In the genomic region with DNA sequence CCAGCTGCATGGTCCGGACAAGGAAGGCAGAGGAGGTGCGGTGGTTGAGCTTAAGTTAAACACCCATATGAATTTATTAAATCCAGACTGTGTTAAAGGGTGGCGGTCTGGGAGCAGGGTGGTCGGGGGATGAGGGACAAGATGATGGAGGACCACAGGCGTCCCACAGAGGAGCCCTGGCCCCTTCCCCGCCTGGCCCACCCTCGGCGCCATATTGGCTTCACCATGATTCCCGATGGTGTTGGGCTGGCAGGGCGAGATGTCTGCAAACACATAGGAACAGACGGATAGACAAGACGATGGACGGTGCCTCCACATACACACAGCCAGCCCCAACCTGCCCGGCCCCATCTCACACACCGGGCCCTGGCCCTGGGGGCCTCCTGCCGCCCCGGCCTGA, we compare ENCODE assay signal across 30 mouse cellular contexts. TPM values are rescaled to one million over a fixed set of nuclear protein-coding genes. Genes with fewer than 3 reads are reported as not detected.
"Had no signal": no experiment of that assay in that cellular context is flagged by ENCODE, and none has a peak within 500 bp of the region (broad histone marks: within the 10 kb centered on the region; RNA-seq: fewer than 3 reads in every experiment).

No protein-coding gene starts in this region.

- H3K27me3 ChIP-seq: kidney, embryonic 15.5 days; limb, embryonic 12.5 days; limb, embryonic 15.5 days; megakaryocyte, embryonic 14.5 days; midbrain, embryonic 13.5 days; neural tube, embryonic 13.5 days had no signal

- H3K27ac ChIP-seq: kidney, embryonic 15.5 days; limb, embryonic 12.5 days; limb, embryonic 15.5 days; midbrain, embryonic 10.5 days; midbrain, embryonic 13.5 days; neural tube, embryonic 13.5 days had no signal

- H3K9ac ChIP-seq: kidney, embryonic 15.5 days; limb, embryonic 12.5 days; limb, embryonic 15.5 days; midbrain, embryonic 13.5 days; neural tube, embryonic 13.5 days had no signal

- ATAC-seq: intestine, postnatal 0 days; midbrain, embryonic 13.5 days; midbrain, embryonic 16.5 days had no signal

- H3K4me2 ChIP-seq: kidney, embryonic 15.5 days; limb, embryonic 12.5 days; limb, embryonic 15.5 days; midbrain, embryonic 13.5 days; neural tube, embryonic 13.5 days had no signal

- H3K4me3 ChIP-seq: kidney, embryonic 15.5 days; limb, embryonic 12.5 days; limb, embryonic 15.5 days; midbrain, embryonic 10.5 days; midbrain, embryonic 13.5 days; myocyte; neural tube, embryonic 13.5 days had no signal

- DNase-seq: kidney, adult 8-10 months; kidney, postnatal 14 days; kidney, postnatal 4 days; left cerebral cortex, postnatal 4 days; lung, adult 2 months; retina, postnatal 1 day; right cerebral cortex, postnatal 25 days; spleen, adult 18-20 months; thymus, adult 18-20 months; thymus, postnatal 36 days had no signal

- H3K9me3 ChIP-seq: kidney, embryonic 15.5 days; limb, embryonic 12.5 days; limb, embryonic 15.5 days; megakaryocyte, embryonic 14.5 days; midbrain, embryonic 10.5 days; midbrain, embryonic 13.5 days; neural tube, embryonic 13.5 days had no signal

RNA-seq across cellular contexts. Expression of a gene that starts 44.5 kb away (rescaled TPM):
- total RNA-seq: layer of hippocampus, adult 18-20 months; layer of hippocampus, postnatal 14 days; left cerebral cortex, adult 8-10 months; left cerebral cortex, postnatal 14 days; left cerebral cortex, postnatal 4 days had no signal
- polyA plus RNA-seq: limb, embryonic 12.5 days; midbrain, embryonic 16.5 days; myocyte had no signal

RNA-seq across cellular contexts. Expression of a gene that starts 48.0 kb away (rescaled TPM):
- total RNA-seq: layer of hippocampus, adult 18-20 months; layer of hippocampus, postnatal 14 days; left cerebral cortex, adult 8-10 months; left cerebral cortex, postnatal 14 days; left cerebral cortex, postnatal 4 days; monocyte, adult 5-6 weeks; neutrophil, adult 5-6 weeks had no signal
- polyA plus RNA-seq: intestine, embryonic 14.5 days; limb, embryonic 12.5 days; limb, embryonic 15.5 days; lung, adult 2 months; lung, embryonic 16.5 days; midbrain, embryonic 10.5 days; midbrain, embryonic 13.5 days; midbrain, embryonic 16.5 days; myocyte; neural tube, embryonic 13.5 days; testis, adult 2 months; urinary bladder, adult 2 months had no signal
